Mouse (Mus musculus) brain, embryonic 14.5 days (tissue): ENCODE results near the gene Cntnap5b. TPM values are rescaled to one million over a fixed set of nuclear protein-coding genes. Genes with fewer than 3 reads are reported as not detected.
A peak's percentile ranks its signal among the peaks of the same experiment; 100 is the strongest.

Experiments
- DNase-seq: peaks from one replicate; pipeline ENCODE4 v3.0.0-alpha.2; 2011; ENCODE audit warnings: low read depth
- CTCF ChIP-seq: fragments of 200-500 bp; IDR thresholded peaks from 2 replicates; pipeline ENCODE4 v1.5.1; 2012; ENCODE audit warnings: inconsistent platforms, mild to moderate bottlenecking, moderate library complexity, borderline replicate concordance; ENCODE audit not compliant: insufficient read depth, insufficient read length; ENCODE audit errors: extremely low read depth
- POLR2A ChIP-seq: fragments of 200-500 bp; IDR thresholded peaks from 2 replicates; pipeline ENCODE4 v1.6.1; 2012; ENCODE audit warnings: mild to moderate bottlenecking, inconsistent platforms, borderline replicate concordance; ENCODE audit not compliant: poor library complexity, insufficient read depth, insufficient read length, severe bottlenecking; ENCODE audit errors: extremely low read depth
- polyA plus RNA-seq: library from polyadenylated mRNA; depleted of rRNA; stranded (reverse); fragments of >200 nt; gene quantifications from 2 replicates; pipeline ENCODE4 v1.2.3, GENCODE M21; 2012

Cntnap5b gene
- polyA plus RNA-seq, 1 experiment = 3.2 TPM

GRCm38 (mm10) chr1:100465226-100465625 is 692.7 kb downstream of the Cntnap5b start:
- peak; percentile 53 for DNase-seq
- no peak for TF ChIP-seq CTCF
- no peak for TF ChIP-seq POLR2A

DNA sequence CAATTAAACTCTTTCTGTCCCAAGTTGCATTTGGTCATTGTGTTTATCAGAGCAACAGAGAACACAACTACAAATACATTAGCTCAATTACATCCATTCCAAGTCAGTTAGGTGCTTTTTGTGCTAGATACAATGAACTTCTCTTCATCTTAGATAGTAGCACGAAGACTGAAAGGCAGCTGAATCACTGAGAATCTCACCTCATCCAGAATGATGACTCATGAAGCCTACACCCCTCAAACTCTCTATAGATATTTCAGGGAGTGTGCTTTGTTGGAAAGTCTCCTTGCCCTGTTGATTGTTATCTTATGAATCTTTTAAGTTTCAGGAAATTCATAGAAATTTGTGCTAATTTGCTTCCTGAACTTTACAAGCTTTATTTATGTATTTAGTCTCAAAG is 695.0 kb downstream of the Cntnap5b start:
- DNase-seq = no peak
- TF ChIP-seq POLR2A (no peak), CTCF (no peak)

DNA sequence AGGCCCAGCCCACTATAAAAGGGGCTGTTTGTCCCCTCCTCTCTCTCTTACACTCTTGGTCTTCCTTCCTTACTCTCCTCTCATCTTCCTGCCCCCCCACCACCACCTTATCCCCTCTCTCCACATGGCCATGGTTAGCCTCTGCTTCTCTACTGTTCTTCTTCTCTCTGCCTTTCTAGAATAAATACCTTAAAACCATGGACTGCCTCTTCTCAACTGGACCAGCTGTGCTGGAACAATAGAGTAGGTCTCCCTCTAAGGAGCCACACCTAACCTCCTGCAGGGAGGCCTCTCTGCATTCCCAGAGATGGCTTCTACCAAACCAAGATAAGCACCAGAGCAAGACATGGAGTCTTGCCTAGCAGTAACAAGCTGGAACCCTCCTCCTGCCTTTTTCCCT is 737.3 kb downstream of the Cntnap5b start:
- no peak for TF ChIP-seq POLR2A
- no peak for DNase-seq
